In the genomic region with DNA sequence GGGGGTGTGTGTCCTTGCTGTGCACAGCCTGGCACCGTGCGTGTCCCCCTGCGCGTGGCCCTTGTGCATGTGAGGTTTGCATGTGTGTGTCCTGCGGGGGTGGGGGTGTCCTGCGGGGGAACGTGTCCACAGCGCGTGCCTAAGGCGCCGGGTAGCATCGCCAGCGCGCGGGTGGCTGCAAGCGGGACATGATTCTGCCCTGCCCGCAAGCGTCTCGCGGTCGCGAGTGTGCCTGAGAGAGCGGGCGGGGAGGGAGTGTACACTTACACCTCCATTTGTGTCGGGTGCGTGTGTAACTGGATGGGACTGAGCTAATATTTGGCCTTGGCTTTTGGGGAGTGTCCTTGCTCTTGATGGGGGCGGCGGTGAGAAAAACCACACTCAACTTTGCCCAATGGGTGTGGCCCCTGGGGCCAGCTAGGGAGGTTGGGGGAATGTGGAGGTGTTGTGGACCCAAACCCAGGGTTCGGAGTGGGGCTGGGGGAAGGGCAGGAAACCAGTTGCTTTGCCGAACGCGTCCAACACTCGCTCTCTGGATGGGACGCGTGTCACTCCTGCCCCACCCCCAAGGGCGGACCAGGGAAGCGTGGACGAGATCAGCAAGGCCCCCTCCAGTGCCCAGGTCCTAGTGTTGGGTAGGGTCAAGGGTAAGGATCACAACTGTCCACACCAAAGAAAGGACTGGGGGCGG, we compare ENCODE assay signal across 9 mouse cellular contexts. TPM values are rescaled to one million over a fixed set of nuclear protein-coding genes. Genes with fewer than 3 reads are reported as not detected.
DNase-seq lines count a peak whose midpoint lies in the region; ATAC-seq and TF ChIP-seq lines count a peak whose summit lies in the region.
"Had no signal": no experiment of that assay in that cellular context is flagged by ENCODE, and none has a peak within 500 bp of the region (broad histone marks: within the 10 kb centered on the region; RNA-seq: fewer than 3 reads in every experiment).

No protein-coding gene starts in this region.

- H3K9ac ChIP-seq in hindbrain, embryonic 15.5 days = peak overlapping the region; percentile 89
- peak overlapping the region; percentile 50 for H3K9ac ChIP-seq in liver, embryonic 14.5 days (replicated peaks)

- peak overlapping the region; percentile 73 for H3K4me2 ChIP-seq in hindbrain, embryonic 15.5 days
- peak overlapping the region; percentile 65 for H3K4me2 ChIP-seq in liver, embryonic 14.5 days (ENCODE audit: low read depth)

- peak overlapping the region; percentile 91 for H3K4me3 ChIP-seq in hindbrain, embryonic 15.5 days
- H3K4me3 ChIP-seq in liver, embryonic 14.5 days (ENCODE audit: insufficient read depth in 1 of 2, low read depth in 2 of 2, low read length in 2 of 2) = peak overlapping the region; percentile 22 to 59
- peak overlapping the region; percentile 55 for H3K4me3 ChIP-seq in olfactory bulb, adult 2 months (ENCODE audit: insufficient read depth, low read depth, low read length)

- ATAC-seq in hindbrain, embryonic 15.5 days (ENCODE audit: low FRiP score, low read depth) = peak; percentile 72
- ATAC-seq in liver, embryonic 14.5 days (ENCODE audit: insufficient read depth) = peak; percentile 67

- peaks cover 23% of the 10 kb centered on the region for H3K4me1 ChIP-seq in hindbrain, embryonic 15.5 days (replicated peaks)
- peaks cover 0 to 2% of the 10 kb centered on the region in 2 experiments; a peak in 2 of 4 replicates for H3K4me1 ChIP-seq in liver, embryonic 14.5 days (replicated peaks; ENCODE audit: control insufficient read depth in 2 of 2, insufficient read depth in 2 of 2, low read length in 1 of 2)
- H3K4me1 ChIP-seq in olfactory bulb, adult 2 months (ENCODE audit: control insufficient read depth, insufficient read depth, low read length) = peaks cover 16% of the 10 kb centered on the region

- 0% methylated on average over 39 of the region's 39 CpGs for WGBS in hindbrain, embryonic 15.5 days
- 1% methylated on average over 39 of the region's 39 CpGs for WGBS in liver, embryonic 14.5 days (ENCODE audit: insufficient replicate concordance)
- under 1% methylated on average over 39 of the region's 39 CpGs for whole genome bisulfite sequencing in olfactory bulb, adult 2 months

- no peak for TF ChIP-seq EP300 in liver, embryonic 14.5 days (IDR thresholded peaks at IDR 0.05; ENCODE audit: low read depth)

- no peak for TF ChIP-seq POLR2A in olfactory bulb, adult 2 months (IDR thresholded peaks at IDR 0.05; ENCODE audit: insufficient read depth, low read depth, low read length)

- H3K27me3 ChIP-seq in hindbrain, embryonic 15.5 days = no peaks in the 10 kb centered on the region
- H3K27me3 ChIP-seq in liver, embryonic 14.5 days (ENCODE audit: control insufficient read depth, insufficient read depth, low read length) = peaks cover 39% of the 10 kb centered on the region

- peak; percentile 42 to 48 for DNase-seq in left cerebral cortex, adult 18-20 months (ENCODE audit: low spot score in 2 of 2)
- DNase-seq in left cerebral cortex, adult 11 months (ENCODE audit: low spot score) = no peak
- peak; percentile 70 to 77 for DNase-seq in cerebellum, postnatal 10 days
- DNase-seq in frontal cortex, postnatal 14 days (ENCODE audit: low spot score in 2 of 2) = peak; percentile 32 to 37
- peak; percentile 14 to 26 (median 15) for DNase-seq in liver, embryonic 14.5 days (ENCODE audit: low read depth in 3 of 3, low spot score in 3 of 3)
- no peak for DNase-seq in thymus, postnatal 0 days (ENCODE audit: low spot score)

- H3K9me3 ChIP-seq in hindbrain, embryonic 15.5 days = no peaks in the 10 kb centered on the region
- no peaks in the 10 kb centered on the region for H3K9me3 ChIP-seq in liver, embryonic 14.5 days (ENCODE audit: control insufficient read depth, low read length)

- H3K27ac ChIP-seq in hindbrain, embryonic 15.5 days (replicated peaks) = peak overlapping the region; percentile 88
- no peak overlapping the region; the same call in 1 of the 2 replicates for H3K27ac ChIP-seq in liver, embryonic 14.5 days
- peak overlapping the region; percentile 37; the same call in 1 of the 2 replicates for H3K27ac ChIP-seq in olfactory bulb, adult 2 months (ENCODE audit: insufficient read depth, low read depth, low read length)
- H3K27ac ChIP-seq: macrophage had no signal

- no peaks in the 10 kb centered on the region for H3K36me3 ChIP-seq in hindbrain, embryonic 15.5 days
- no peaks in the 10 kb centered on the region for H3K36me3 ChIP-seq in liver, embryonic 14.5 days (replicated peaks; ENCODE audit: control insufficient read depth, insufficient read depth, low read depth)

- no peak for TF ChIP-seq CTCF in liver, embryonic 14.5 days (IDR thresholded peaks at IDR 0.05; ENCODE audit: low read depth)
- no peak for TF ChIP-seq CTCF in olfactory bulb, adult 2 months (IDR thresholded peaks at IDR 0.05; ENCODE audit: insufficient read depth, low read depth, low read length)

RNA-seq across cellular contexts. Expression of a gene that starts 0.5 kb away (rescaled TPM):
- 10 to 100 TPM; 28.0 to 30.6 TPM for total RNA-seq in left cerebral cortex, adult 18-20 months (2021)
- 17.3 and 17.4 TPM in 2 replicates for polyA plus RNA-seq in hindbrain, embryonic 15.5 days (2015; fragmentation: Nextera tagmentation; extraction: Ambion mirVana)
- polyA plus RNA-seq in liver, embryonic 14.5 days (2012; rRNA removed) = 4.6 and 4.9 TPM in 2 replicates
- 4.5 and 5.4 TPM in 2 replicates for polyA plus RNA-seq in liver, embryonic 14.5 days (2014; fragmentation: Nextera tagmentation; extraction: Ambion mirVana)
- polyA plus RNA-seq in olfactory bulb, adult 2 months (2012; ENCODE audit: insufficient read depth, insufficient read length, low replicate concordance, missing spikeins) = not detected in 2 replicates
- polyA plus RNA-seq in thymus, postnatal 0 days (2015; fragmentation: Nextera tagmentation; extraction: Ambion mirVana) = 4.9 and 5.0 TPM in 2 replicates

RNA-seq across cellular contexts. Expression of a gene that starts 39.2 kb away (rescaled TPM):
- 1 to 10 TPM; 1.4 to 1.7 TPM for total RNA-seq in left cerebral cortex, adult 18-20 months (2021)
- 9.9 and 10.9 TPM in 2 replicates for polyA plus RNA-seq in hindbrain, embryonic 15.5 days (2015; fragmentation: Nextera tagmentation; extraction: Ambion mirVana)
- polyA plus RNA-seq in liver, embryonic 14.5 days (2012; rRNA removed) = 0.06 and 0.10 TPM in 2 replicates
- 0.06 and 0.13 TPM in 2 replicates for polyA plus RNA-seq in liver, embryonic 14.5 days (2014; fragmentation: Nextera tagmentation; extraction: Ambion mirVana)
- not detected in 2 replicates for polyA plus RNA-seq in olfactory bulb, adult 2 months (2012; ENCODE audit: insufficient read depth, insufficient read length, low replicate concordance, missing spikeins)
- polyA plus RNA-seq in thymus, postnatal 0 days (2015; fragmentation: Nextera tagmentation; extraction: Ambion mirVana) = 0.09 TPM in 1 of 2 replicates, not detected in the other
- polyA plus RNA-seq: macrophage had no signal

Comparison
In these comparisons a context has a peak if more than half of its experiments do, and no peak if none do; other contexts are left out.
1. DNase-seq: peak in left cerebral cortex, adult 18-20 months (2 of 2), cerebellum, postnatal 10 days (2 of 2), frontal cortex, postnatal 14 days (2 of 2) and liver, embryonic 14.5 days (3 of 3); none in left cerebral cortex, adult 11 months (single experiment) and thymus, postnatal 0 days (single experiment).
2. H3K4me3 ChIP-seq: peak in every context shown above with its lines; median percentile 91 in hindbrain, embryonic 15.5 days; 55 in olfactory bulb, adult 2 months; 40 in liver, embryonic 14.5 days.